In the genomic region with DNA sequence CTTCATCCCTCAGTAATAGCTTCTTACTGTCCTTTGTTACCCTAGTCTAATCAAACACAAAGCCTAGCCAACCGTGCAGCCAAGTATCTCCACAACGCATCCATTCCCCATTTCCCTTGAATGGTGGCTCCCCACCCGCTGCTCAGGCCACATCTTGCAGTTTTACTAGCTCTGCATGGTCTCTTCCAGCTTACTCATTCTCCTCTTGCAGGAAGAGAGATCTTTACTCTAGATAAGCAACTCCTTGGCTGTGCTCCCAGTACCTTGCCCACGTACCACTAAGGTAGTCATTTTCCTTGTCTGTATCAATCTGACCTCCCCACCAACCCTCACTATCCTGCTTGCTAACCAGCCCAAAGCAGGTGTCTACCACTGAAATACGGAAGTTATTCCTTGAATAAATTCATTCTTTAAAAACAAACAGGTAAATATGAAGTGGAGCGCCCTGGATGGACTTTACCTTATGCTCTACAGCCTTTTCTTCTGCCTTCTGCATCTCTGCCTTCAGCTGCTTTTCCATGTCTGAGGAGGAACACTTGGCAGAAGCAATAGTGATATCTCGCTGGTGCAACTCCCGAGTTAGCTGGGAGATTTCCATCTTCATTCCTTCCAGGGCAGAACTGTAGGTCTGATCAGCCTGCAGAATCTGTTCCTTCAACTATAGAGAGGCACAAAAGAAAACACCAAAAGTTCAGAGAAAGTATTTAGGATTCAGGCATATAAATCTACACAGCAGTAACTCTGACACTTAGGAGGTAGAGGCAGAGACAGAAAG, we compare ENCODE assay signal across 17 mouse cellular contexts. TPM values are rescaled to one million over a fixed set of nuclear protein-coding genes. Genes with fewer than 3 reads are reported as not detected.
DNase-seq lines count a peak whose midpoint lies in the region; ATAC-seq and TF ChIP-seq lines count a peak whose summit lies in the region.
"Had no signal": no experiment of that assay in that cellular context is flagged by ENCODE, and none has a peak within 500 bp of the region (broad histone marks: within the 10 kb centered on the region; RNA-seq: fewer than 3 reads in every experiment).

No protein-coding gene starts in this region.

- peaks cover 30% of the 10 kb centered on the region for H3K36me3 ChIP-seq in hindbrain, embryonic 13.5 days
- H3K36me3 ChIP-seq in hindbrain, embryonic 10.5 days = peaks cover 67% of the 10 kb centered on the region
- peaks cover 24% of the 10 kb centered on the region; the same call in 1 of the 2 replicates for H3K36me3 ChIP-seq in kidney, postnatal 0 days (ENCODE audit: insufficient read depth, low read length)

- H3K4me1 ChIP-seq in hindbrain, embryonic 13.5 days (replicated peaks) = no peaks in the 10 kb centered on the region; the same call in 1 of the 2 replicates
- peaks cover 17% of the 10 kb centered on the region for H3K4me1 ChIP-seq in hindbrain, embryonic 10.5 days (replicated peaks)
- peaks cover 6% of the 10 kb centered on the region; the same call in 1 of the 2 replicates for H3K4me1 ChIP-seq in kidney, postnatal 0 days (replicated peaks; ENCODE audit: insufficient read depth, low read length)
- H3K4me1 ChIP-seq: hindbrain, embryonic 15.5 days; liver, embryonic 15.5 days had no signal

- 82% methylated on average over 8 of the region's 8 CpGs for WGBS in hindbrain, embryonic 13.5 days
- 80% methylated on average over 8 of the region's 8 CpGs for WGBS in hindbrain, embryonic 10.5 days
- 71% methylated on average over 8 of the region's 8 CpGs for WGBS in kidney, postnatal 0 days

- H3K9me3 ChIP-seq in hindbrain, embryonic 13.5 days = no peaks in the 10 kb centered on the region
- H3K9me3 ChIP-seq in hindbrain, embryonic 10.5 days = no peaks in the 10 kb centered on the region
- H3K9me3 ChIP-seq in kidney, postnatal 0 days (replicated peaks; ENCODE audit: low read length) = no peaks in the 10 kb centered on the region
- H3K9me3 ChIP-seq: forebrain, embryonic 10.5 days; hindbrain, embryonic 15.5 days; liver, embryonic 15.5 days; stomach, embryonic 15.5 days had no signal

- H3K27ac ChIP-seq in hindbrain, embryonic 13.5 days = 0 out of 2 replicates have a peak overlapping the region, but pooled peaks have one; percentile 15
- H3K27ac ChIP-seq in hindbrain, embryonic 10.5 days = no peak overlapping the region
- 0 out of 2 replicates have a peak overlapping the region, but pooled peaks have one; percentile 1 for H3K27ac ChIP-seq in kidney, postnatal 0 days
- H3K27ac ChIP-seq: hindbrain, embryonic 15.5 days; liver, embryonic 15.5 days; stomach, embryonic 15.5 days had no signal

- no peak for DNase-seq in hindbrain, embryonic 10.5 days (ENCODE audit: low spot score)
- DNase-seq in right cerebral cortex, adult 18-20 months = peak; percentile 31
- no peak for DNase-seq in right cerebral cortex, postnatal 14 days
- DNase-seq in MN1 (ENCODE audit: low spot score) = peak; percentile 16
- DNase-seq in kidney, postnatal 0 days (ENCODE audit: low spot score) = no peak
- DNase-seq in cerebellum, adult 18-20 months = no peak
- DNase-seq: adrenal gland, adult 2 months; cerebellum, adult 8-10 months; gastrocnemius, postnatal 10 days; heart, postnatal 10 days; layer of hippocampus, adult 9-11 months; lung, postnatal 14 days had no signal

- H3K9ac ChIP-seq in hindbrain, embryonic 13.5 days = no peak overlapping the region
- no peak overlapping the region for H3K9ac ChIP-seq in kidney, postnatal 0 days (ENCODE audit: low read depth, low read length)
- H3K9ac ChIP-seq: hindbrain, embryonic 15.5 days; liver, embryonic 15.5 days; stomach, embryonic 15.5 days had no signal

- ATAC-seq in hindbrain, embryonic 13.5 days (ENCODE audit: low FRiP score) = no peak
- ATAC-seq in kidney, postnatal 0 days (replicated peaks; ENCODE audit: low FRiP score, low read depth) = no peak

- no peaks in the 10 kb centered on the region for H3K27me3 ChIP-seq in hindbrain, embryonic 13.5 days
- H3K27me3 ChIP-seq in hindbrain, embryonic 10.5 days (ENCODE audit: insufficient read depth, poor library complexity, severe bottlenecking) = no peaks in the 10 kb centered on the region
- no peaks in the 10 kb centered on the region for H3K27me3 ChIP-seq in kidney, postnatal 0 days (ENCODE audit: insufficient read depth, low read length)
- H3K27me3 ChIP-seq: hindbrain, embryonic 15.5 days; liver, embryonic 15.5 days; stomach, embryonic 15.5 days had no signal

- no peak for TF ChIP-seq CTCF in kidney, postnatal 0 days (IDR thresholded peaks at IDR 0.05; ENCODE audit: low read depth)

- H3K4me2 ChIP-seq in hindbrain, embryonic 13.5 days = no peak overlapping the region
- no peak overlapping the region for H3K4me2 ChIP-seq in kidney, postnatal 0 days (ENCODE audit: low read length)
- H3K4me2 ChIP-seq: hindbrain, embryonic 15.5 days; liver, embryonic 15.5 days; stomach, embryonic 15.5 days had no signal

- no peak overlapping the region for H3K4me3 ChIP-seq in hindbrain, embryonic 13.5 days
- H3K4me3 ChIP-seq in hindbrain, embryonic 10.5 days = no peak overlapping the region
- H3K4me3 ChIP-seq in kidney, postnatal 0 days (replicated peaks; ENCODE audit: low read depth, low read length) = no peak overlapping the region
- H3K4me3 ChIP-seq: forebrain, embryonic 10.5 days; hindbrain, embryonic 15.5 days; liver, embryonic 15.5 days; stomach, embryonic 15.5 days had no signal

RNA-seq across cellular contexts. Expression of gene Anapc13, which starts 30.2 kb away (rescaled TPM):
- 194 and 200 TPM in 2 replicates for polyA plus RNA-seq in hindbrain, embryonic 13.5 days (2015; fragmentation: Nextera tagmentation; extraction: Ambion mirVana)
- polyA plus RNA-seq in hindbrain, embryonic 10.5 days (2016; fragmentation: Nextera tagmentation; extraction: Ambion mirVana) = 163 and 191 TPM in 2 replicates
- 213 and 222 TPM in 2 replicates for polyA plus RNA-seq in kidney, postnatal 0 days (2015; fragmentation: Nextera tagmentation; extraction: Ambion mirVana)

RNA-seq across cellular contexts. Expression of gene Cep63, which starts 30.5 kb away (rescaled TPM):
- polyA plus RNA-seq in hindbrain, embryonic 13.5 days (2015; fragmentation: Nextera tagmentation; extraction: Ambion mirVana) = 43.0 and 44.3 TPM in 2 replicates
- 45.2 and 55.2 TPM in 2 replicates for polyA plus RNA-seq in hindbrain, embryonic 10.5 days (2016; fragmentation: Nextera tagmentation; extraction: Ambion mirVana)
- 52.1 and 53.4 TPM in 2 replicates for polyA plus RNA-seq in kidney, postnatal 0 days (2015; fragmentation: Nextera tagmentation; extraction: Ambion mirVana)

Comparison
In these comparisons a context has a peak if more than half of its experiments do, and no peak if none do; other contexts are left out.
1. DNase-seq: peak in right cerebral cortex, adult 18-20 months (single experiment) and MN1 (single experiment); none in hindbrain, embryonic 10.5 days (single experiment), right cerebral cortex, postnatal 14 days (single experiment), kidney, postnatal 0 days (single experiment) and cerebellum, adult 18-20 months (0 of 2).